Comparison of ENCODE assay signal across 8 mouse cellular contexts in the genomic region with DNA sequence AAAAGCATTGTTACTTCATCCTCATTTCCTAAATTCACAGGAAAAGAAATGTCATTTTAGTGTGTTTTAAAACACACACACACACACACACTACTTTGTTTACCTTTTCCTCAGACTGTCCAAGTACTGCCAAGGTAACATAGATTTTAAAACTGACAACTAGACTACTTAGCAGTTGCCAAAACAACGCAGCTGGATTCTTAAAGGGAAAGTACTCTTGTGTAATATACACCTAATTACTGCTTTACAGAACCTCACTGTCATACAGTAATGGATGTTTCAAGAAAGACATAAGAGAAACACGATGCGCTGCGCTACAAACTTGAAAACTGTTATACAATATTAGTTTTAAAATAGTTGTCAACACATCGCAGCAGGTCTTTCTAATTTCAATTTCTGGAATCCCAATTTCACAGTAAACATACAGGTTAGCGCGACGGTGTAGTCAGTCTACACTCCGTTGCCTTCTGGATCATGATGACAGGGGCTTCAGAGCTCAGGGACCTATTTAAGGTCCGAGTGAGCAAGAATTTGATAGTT. TPM values are rescaled to one million over a fixed set of nuclear protein-coding genes. Genes with fewer than 3 reads are reported as not detected.
A peak's percentile ranks its signal among the peaks of the same experiment; 100 is the strongest.
DNase-seq lines count a peak whose midpoint lies in the region; ATAC-seq and TF ChIP-seq lines count a peak whose summit lies in the region.

No protein-coding gene starts in this region.

- peak overlapping the region; percentile 78 for H3K4me2 ChIP-seq in heart, embryonic 13.5 days
- peak overlapping the region; percentile 96 for H3K4me2 ChIP-seq in forebrain, embryonic 15.5 days (replicated peaks)
- peak overlapping the region; percentile 83 for H3K4me2 ChIP-seq in liver, embryonic 16.5 days (ENCODE audit: low read depth, low read length)

- no peaks in the 10 kb centered on the region for H3K27me3 ChIP-seq in heart, embryonic 13.5 days (replicated peaks)
- no peaks in the 10 kb centered on the region for H3K27me3 ChIP-seq in forebrain, embryonic 15.5 days
- H3K27me3 ChIP-seq in liver, embryonic 16.5 days (ENCODE audit: control insufficient read depth, insufficient read depth, low read depth, low read length), result no peaks in the 10 kb centered on the region

- peak overlapping the region; percentile 98 for H3K4me3 ChIP-seq in heart, embryonic 13.5 days
- peak overlapping the region; percentile 86 to 99 for H3K4me3 ChIP-seq in ES-E14 (ENCODE audit: insufficient read depth in 1 of 2, low read depth in 1 of 2, low read length in 2 of 2, poor library complexity in 1 of 2, severe bottlenecking in 1 of 2)
- peak overlapping the region; percentile 94 for H3K4me3 ChIP-seq in forebrain, embryonic 15.5 days
- peak overlapping the region; percentile 92 for H3K4me3 ChIP-seq in liver, embryonic 16.5 days (ENCODE audit: low read depth, low read length)

- DNase-seq in heart, adult 18-20 months, result no peak
- no peak for DNase-seq in ES-E14 (ENCODE audit: low read depth, low spot score)
- no peak for DNase-seq in T-cell, adult 2 months (ENCODE audit: low spot score)
- DNase-seq in gastrocnemius, postnatal 14 days, result no peak

- intact Hi-C loops in gastrocnemius, postnatal 14 days (cut with DNase I; ENCODE audit: low total_unique reads), result no loop called here

- peaks cover 57% of the 10 kb centered on the region for H3K4me1 ChIP-seq in heart, embryonic 13.5 days
- H3K4me1 ChIP-seq in ES-E14 (ENCODE audit: control insufficient read depth in 2 of 2, insufficient read depth in 2 of 2, low read length in 2 of 2, poor library complexity in 1 of 2), result peaks cover 0 to 3% of the 10 kb centered on the region in 2 experiments; a peak in 1 of 4 replicates
- H3K4me1 ChIP-seq in forebrain, embryonic 15.5 days, result peaks cover 18% of the 10 kb centered on the region
- peaks cover 30% of the 10 kb centered on the region for H3K4me1 ChIP-seq in liver, embryonic 16.5 days (ENCODE audit: control insufficient read depth, low read depth, low read length)

- no peaks in the 10 kb centered on the region for H3K36me3 ChIP-seq in heart, embryonic 13.5 days
- no peaks in the 10 kb centered on the region for H3K36me3 ChIP-seq in ES-E14 (ENCODE audit: control insufficient read depth, insufficient read depth, low read length, poor library complexity, severe bottlenecking)
- H3K36me3 ChIP-seq in forebrain, embryonic 15.5 days, result no peaks in the 10 kb centered on the region
- no peaks in the 10 kb centered on the region for H3K36me3 ChIP-seq in liver, embryonic 16.5 days (ENCODE audit: control insufficient read depth, insufficient read depth)

- H3K9ac ChIP-seq in heart, embryonic 13.5 days, result peak overlapping the region; percentile 100
- H3K9ac ChIP-seq in ES-E14 (ENCODE audit: insufficient read depth, low read depth, low read length, poor library complexity, severe bottlenecking), result peak overlapping the region; percentile 95
- peak overlapping the region; percentile 98 for H3K9ac ChIP-seq in forebrain, embryonic 15.5 days (replicated peaks)
- H3K9ac ChIP-seq in liver, embryonic 16.5 days (ENCODE audit: low read depth, low read length), result peak overlapping the region; percentile 95

- peak overlapping the region; percentile 100 for H3K27ac ChIP-seq in heart, embryonic 13.5 days (replicated peaks)
- H3K27ac ChIP-seq in ES-E14 (ENCODE audit: insufficient read depth, low read depth, low read length, poor library complexity, severe bottlenecking), result no peak overlapping the region
- 0 out of 2 replicates have a peak overlapping the region, but pooled peaks have one; percentile 99 for H3K27ac ChIP-seq in forebrain, embryonic 15.5 days (replicated peaks)
- peak overlapping the region; percentile 92 for H3K27ac ChIP-seq in liver, embryonic 16.5 days (ENCODE audit: low read length)

- in situ Hi-C loops in ES-E14 (cut with MboI; ENCODE audit: low sequenced_read_pairs in 2 of 2, unreplicated experiment in 2 of 2), result no loop called here

- WGBS in heart, embryonic 13.5 days, result 8% methylated on average over 10 of the region's 10 CpGs
- 12% methylated on average over 10 of the region's 10 CpGs for WGBS in forebrain, embryonic 15.5 days
- WGBS in liver, embryonic 16.5 days (ENCODE audit: insufficient replicate concordance), result 8% methylated on average over 10 of the region's 10 CpGs

- no peaks in the 10 kb centered on the region for H3K9me3 ChIP-seq in heart, embryonic 13.5 days
- H3K9me3 ChIP-seq in ES-E14 (ENCODE audit: control insufficient read depth, insufficient read depth, low read depth, low read length), result no peaks in the 10 kb centered on the region
- H3K9me3 ChIP-seq in forebrain, embryonic 15.5 days, result no peaks in the 10 kb centered on the region
- no peaks in the 10 kb centered on the region for H3K9me3 ChIP-seq in liver, embryonic 16.5 days (replicated peaks; ENCODE audit: control insufficient read depth, low read length)

- no peak for ATAC-seq in heart, embryonic 13.5 days (ENCODE audit: extremely low read depth, insufficient number of reproducible peaks, low FRiP score, low TSS enrichment)
- ATAC-seq in forebrain, embryonic 15.5 days (replicated peaks), result no peak
- ATAC-seq in liver, embryonic 16.5 days (ENCODE audit: low read depth), result no peak
- no peak for ATAC-seq in granulocyte monocyte progenitor cell, adult 5-6 weeks (replicated peaks; ENCODE audit: poor library complexity, severe bottlenecking)

TF ChIP-seq in ES-E14, 5 proteins besides CTCF, POLR2A, EP300 and RAD21:
- TF ChIP-seq HCFC1 (IDR thresholded peaks at IDR 0.05; ENCODE audit: borderline replicate concordance, insufficient read depth, low read length), result no peak
- TF ChIP-seq ZNF384 (IDR thresholded peaks at IDR 0.05; ENCODE audit: low read depth, low read length), result no peak
- no peak for TF ChIP-seq MAFK (IDR thresholded peaks at IDR 0.05; ENCODE audit: insufficient read depth, low read depth, low read length)
- no peak for TF ChIP-seq ZC3H11A (IDR thresholded peaks at IDR 0.05; ENCODE audit: borderline replicate concordance, low read depth, low read length)
- no peak for TF ChIP-seq CHD2 (IDR thresholded peaks at IDR 0.05; ENCODE audit: low read depth, low read length)
TF ChIP-seq in ES-E14: peak in this region for 0.

RNA-seq across cellular contexts. Expression of gene Mef2a, which starts 1.2 kb away (rescaled TPM):
- 73.7 and 82.1 TPM in 2 replicates for polyA plus RNA-seq in heart, embryonic 13.5 days (2015; fragmentation: Nextera tagmentation; extraction: Ambion mirVana)
- total RNA-seq in heart, adult 18-20 months (2021), result 100 to 1,000 TPM; 131 to 135 TPM
- 11.0 and 14.3 TPM in 2 replicates for total RNA-seq in ES-E14 (2012; rRNA removed)
- 37.6 TPM in 2 replicates for polyA plus RNA-seq in forebrain, embryonic 15.5 days (2015; fragmentation: Nextera tagmentation; extraction: Ambion mirVana)
- polyA plus RNA-seq in liver, embryonic 16.5 days (2015; fragmentation: Nextera tagmentation; extraction: Ambion mirVana), result 11.4 and 12.0 TPM in 2 replicates
- 28.6 and 31.9 TPM in 2 replicates for total RNA-seq in granulocyte monocyte progenitor cell, adult 5-6 weeks (2014; fragmentation: Nextera tagmentation)
- total RNA-seq in granulocyte monocyte progenitor cell, adult 5-6 weeks (2017), result 20.5 and 21.2 TPM in 2 replicates
- 10 to 100 TPM; 67.8 to 69.8 TPM for total RNA-seq in gastrocnemius, postnatal 14 days (2021)
